Mouse (Mus musculus): Measurements from ENCODE around the gene Adamts17.

DNA sequence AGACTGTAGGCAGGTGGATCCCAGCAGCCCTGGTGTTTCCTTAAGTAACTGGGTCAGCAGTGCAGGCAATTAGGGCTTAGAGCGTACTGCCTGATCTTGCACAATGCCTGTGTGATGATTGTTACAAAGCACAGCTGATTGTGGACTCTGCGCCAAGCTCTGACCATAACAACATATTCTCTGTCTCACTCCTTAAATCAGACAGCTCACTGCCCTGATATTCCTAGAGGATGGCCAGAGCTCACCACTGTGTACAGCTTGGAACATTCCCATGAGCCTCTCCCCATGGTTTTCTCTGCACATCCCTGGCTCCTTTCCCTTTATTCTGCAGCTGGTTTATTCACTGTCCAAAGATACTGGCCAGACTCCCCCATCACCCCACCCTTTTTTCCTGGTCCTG is 194.8 kb downstream of the Adamts17 start:
- TF ChIP-seq CTCF (IDR thresholded peaks at IDR 0.05; ENCODE audit: control insufficient read depth, insufficient read depth, low read length), result no peak
- no peak for TF ChIP-seq POLR2A (IDR thresholded peaks at IDR 0.05; ENCODE audit: borderline replicate concordance, control insufficient read depth, low read depth, low read length)

All from bone marrow, adult 2 months (tissue).